Mouse (Mus musculus) hindbrain, embryonic 14.5 days (tissue): ENCODE measurements around the gene Bbx. TPM values are rescaled to one million over a fixed set of nuclear protein-coding genes. Genes with fewer than 3 reads are reported as not detected.

Experiments used
- ATAC-seq: fragments of 200-750 bp; cut with Nextera tagmentation; 2 replicates; pipeline ENCODE4 v1.8.0; 2017; ENCODE audit warnings: moderate number of reproducible peaks, mild to moderate bottlenecking, moderate TSS enrichment, moderate library complexity; ENCODE audit not compliant: low FRiP score
- DNase-seq: peaks from one replicate; pipeline ENCODE4 v3.0.0-alpha.2; 2015; ENCODE audit warnings: low spot score
- H3K27ac ChIP-seq: fragments of 300-500 bp; sonication (generic); 2 replicates; pipeline ENCODE4 v1.5.1; 2014; ENCODE audit warnings: mild to moderate bottlenecking, moderate library complexity
- H3K27me3 ChIP-seq: fragments of 300-500 bp; sonication (generic); 2 replicates; pipeline ENCODE4 v1.6.1; 2014; ENCODE audit warnings: mild to moderate bottlenecking, low read length, mixed read lengths; ENCODE audit not compliant: control insufficient read depth, insufficient read depth
- H3K36me3 ChIP-seq: fragments of 300-500 bp; sonication (generic); replicated peaks from 2 replicates; pipeline ENCODE4 v1.6.1; 2014; ENCODE audit not compliant: control insufficient read depth, insufficient read depth
- H3K4me1 ChIP-seq: fragments of 300-500 bp; sonication (generic); replicated peaks from 2 replicates; pipeline ENCODE4 v1.6.1; 2014; ENCODE audit warnings: antibody characterized with exemption, low read length, mixed read lengths; ENCODE audit not compliant: control insufficient read depth, insufficient read depth
- H3K4me2 ChIP-seq: fragments of 300-500 bp; sonication (generic); replicated peaks from 2 replicates; pipeline ENCODE4 v1.6.1; 2014; ENCODE audit warnings: mild to moderate bottlenecking, moderate library complexity
- H3K4me3 ChIP-seq: fragments of 300-500 bp; sonication (generic); replicated peaks from 2 replicates; pipeline ENCODE4 v1.5.1; 2014; ENCODE audit warnings: mild to moderate bottlenecking, low read length
- H3K9ac ChIP-seq: fragments of 300-500 bp; sonication (generic); 2 replicates; pipeline ENCODE4 v1.6.1; 2014
- H3K9me3 ChIP-seq: fragments of 300-500 bp; sonication (generic); 2 replicates; pipeline ENCODE4 v1.6.1; 2016; ENCODE audit warnings: low read length; ENCODE audit not compliant: control insufficient read depth
- WGBS: fragments of 180-500 bp; shearing (Covaris S2); extraction: QIAGEN DNeasy Blood & Tissue Kit; methylation state at CpG from one replicate; pipeline ENCODE4 v1.1.7; 2014; 5-methylcytosine and 5-hydroxymethylcytosine counted together
- polyA plus RNA-seq: library from polyadenylated mRNA; unstranded; fragments of >200 nt; fragmentation: Nextera tagmentation; extraction: Ambion mirVana; gene quantifications from 2 replicates; pipeline ENCODE4 v1.2.1, GENCODE M21; 2014

The Bbx gene
- polyA plus RNA-seq: 13.9 and 17.4 TPM in 2 replicates

- DNase-seq (peak; percentile 95), ATAC-seq (peak; percentile 98)
- H3K9me3 ChIP-seq: no peaks in the 10 kb centered on the region
- 0 out of 2 replicates have a peak, but pooled peaks cover 4% of the 10 kb centered on the region for H3K4me1 ChIP-seq
- peak within 1 kb of the TSS; percentile 93 for H3K27ac ChIP-seq
- under 1% methylated on average over 55 of the region's 55 CpGs for WGBS
- H3K36me3 ChIP-seq: no peaks in the 10 kb centered on the region
- H3K4me3 ChIP-seq: peak within 1 kb of the TSS; percentile 93
- peak within 1 kb of the TSS; percentile 88 for H3K9ac ChIP-seq
- H3K27me3 ChIP-seq: no peaks in the 10 kb centered on the region
- H3K4me2 ChIP-seq: peak within 1 kb of the TSS; percentile 98
Observed at GRCm38 (mm10) chr16:50432062-50432878, at the start of gene Bbx. Gene Bbx (minus strand): TSS chr16:50432390.

- Histone ChIP-seq H3K36me3 (no peaks in the 10 kb centered on the region), H3K4me3 (no peak overlapping the region), H3K27me3 (no peaks in the 10 kb centered on the region), H3K9ac (no peak overlapping the region), H3K9me3 (no peaks in the 10 kb centered on the region), H3K4me2 (no peak overlapping the region), H3K4me1 (no peaks in the 10 kb centered on the region), H3K27ac (no peak overlapping the region)
- DNase-seq (no peak), ATAC-seq (no peak)
- WGBS: 69% methylated on average over 7 of the region's 7 CpGs
Observed at GRCm38 (mm10) chr16:50481892-50482291, 49.7 kb upstream of the Bbx start.

- Histone ChIP-seq H3K4me2 (no peak overlapping the region), H3K9ac (no peak overlapping the region), H3K4me3 (no peak overlapping the region), H3K4me1 (no peaks in the 10 kb centered on the region), H3K27me3 (no peaks in the 10 kb centered on the region), H3K36me3 (no peaks in the 10 kb centered on the region), H3K27ac (no peak overlapping the region), H3K9me3 (no peaks in the 10 kb centered on the region)
- no peak for DNase-seq
- WGBS: 44% methylated on average over 5 of the region's 5 CpGs
- no peak for ATAC-seq
Observed at GRCm38 (mm10) chr16:50481341-50481740, 49.2 kb upstream of the Bbx start.

- Histone ChIP-seq H3K4me3 (no peak overlapping the region), H3K9ac (no peak overlapping the region), H3K27ac (no peak overlapping the region), H3K36me3 (no peaks in the 10 kb centered on the region), H3K4me2 (no peak overlapping the region), H3K27me3 (no peaks in the 10 kb centered on the region), H3K9me3 (no peaks in the 10 kb centered on the region), H3K4me1 (no peaks in the 10 kb centered on the region)
- no peak for ATAC-seq
- WGBS: 100% methylated on average over 1 of the region's 1 CpGs
- DNase-seq: no peak
Observed at GRCm38 (mm10) chr16:50478695-50479094, 46.5 kb upstream of the Bbx start.

- Histone ChIP-seq H3K4me1 (no peaks in the 10 kb centered on the region), H3K27ac (no peak overlapping the region), H3K4me3 (no peak overlapping the region), H3K4me2 (no peak overlapping the region), H3K9me3 (no peaks in the 10 kb centered on the region), H3K36me3 (no peaks in the 10 kb centered on the region), H3K9ac (no peak overlapping the region), H3K27me3 (no peaks in the 10 kb centered on the region)
- WGBS: 92% methylated on average over 6 of the region's 6 CpGs
- DNase-seq (no peak), ATAC-seq (no peak)
Observed at GRCm38 (mm10) chr16:50477628-50478027, 45.4 kb upstream of the Bbx start.

GRCm38 (mm10) chr16:50462226-50462870, 30.2 kb upstream of the Bbx start:
- 33% methylated on average over 10 of the region's 10 CpGs for WGBS
- ATAC-seq (no peak), DNase-seq (no peak)
- Histone ChIP-seq H3K4me3 (no peak overlapping the region), H3K4me1 (no peaks in the 10 kb centered on the region), H3K9ac (no peak overlapping the region), H3K9me3 (no peaks in the 10 kb centered on the region), H3K36me3 (no peaks in the 10 kb centered on the region), H3K27ac (no peak overlapping the region), H3K27me3 (no peaks in the 10 kb centered on the region), H3K4me2 (no peak overlapping the region)

- Histone ChIP-seq H3K4me1 (no peaks in the 10 kb centered on the region), H3K36me3 (no peaks in the 10 kb centered on the region), H3K9ac (no peak overlapping the region), H3K27ac (no peak overlapping the region), H3K9me3 (no peaks in the 10 kb centered on the region), H3K4me3 (no peak overlapping the region), H3K4me2 (no peak overlapping the region), H3K27me3 (no peaks in the 10 kb centered on the region)
- ATAC-seq: no peak
- no peak for DNase-seq
- 49% methylated on average over 3 of the region's 3 CpGs for WGBS
Observed at GRCm38 (mm10) chr16:50459146-50459545, 27.0 kb upstream of the Bbx start.

- Histone ChIP-seq H3K27me3 (no peaks in the 10 kb centered on the region), H3K36me3 (no peaks in the 10 kb centered on the region), H3K4me1 (no peaks in the 10 kb centered on the region), H3K4me3 (no peak overlapping the region), H3K9me3 (no peaks in the 10 kb centered on the region), H3K4me2 (no peak overlapping the region), H3K9ac (no peak overlapping the region), H3K27ac (no peak overlapping the region)
- no peak for ATAC-seq
- DNase-seq: no peak
- WGBS: 91% methylated on average over 1 of the region's 1 CpGs
Observed at GRCm38 (mm10) chr16:50456053-50456452, 23.9 kb upstream of the Bbx start.

- no peak for DNase-seq
- ATAC-seq: no peak
- Histone ChIP-seq H3K36me3 (no peaks in the 10 kb centered on the region), H3K9ac (no peak overlapping the region), H3K27ac (no peak overlapping the region), H3K4me2 (no peak overlapping the region), H3K4me1 (no peaks in the 10 kb centered on the region), H3K4me3 (no peak overlapping the region), H3K27me3 (no peaks in the 10 kb centered on the region), H3K9me3 (no peaks in the 10 kb centered on the region)
- WGBS: 92% methylated on average over 9 of the region's 9 CpGs
Observed at GRCm38 (mm10) chr16:50449086-50449485, 16.9 kb upstream of the Bbx start.
